Mouse (Mus musculus): ENCODE data around the gene Retsat. TPM values are rescaled to one million over a fixed set of nuclear protein-coding genes. Genes with fewer than 3 reads are reported as not detected.

Gene Retsat
- polyA plus RNA-seq, 1 experiment from 2014 or later: 7.4 TPM

DNA sequence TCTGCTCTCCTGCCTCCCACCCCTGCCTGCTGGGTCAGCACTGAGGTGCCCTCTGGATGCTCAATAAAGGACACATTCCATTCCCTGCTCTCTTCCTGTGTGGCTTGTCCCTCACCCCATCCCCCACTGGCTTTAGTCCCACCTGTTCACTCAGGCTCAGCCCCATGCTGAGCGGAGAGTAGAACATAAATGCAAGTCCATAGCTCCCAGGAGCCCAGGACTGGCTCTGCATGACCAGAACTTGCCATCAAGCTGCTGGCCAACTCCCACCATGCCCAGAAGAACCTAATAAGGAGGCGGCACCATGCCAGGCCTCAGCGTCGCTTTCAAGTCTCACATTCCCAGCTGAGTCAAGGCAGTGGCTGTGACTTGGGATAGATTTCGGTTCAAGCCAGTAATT is 35.4 kb upstream of the Retsat start:
- H3K4me1 ChIP-seq (replicated peaks; ENCODE audit: control insufficient read depth, insufficient read depth, low read length): no peaks in the 10 kb centered on the region
- no peaks in the 10 kb centered on the region for H3K9me3 ChIP-seq (ENCODE audit: control insufficient read depth, low read length)
- H3K9ac ChIP-seq (ENCODE audit: low read depth, low read length): no peak overlapping the region
- ATAC-seq (ENCODE audit: low FRiP score) (no peak), DNase-seq (ENCODE audit: low spot score) (no peak)
- WGBS: 70% methylated on average over 5 of the region's 5 CpGs
- no peak overlapping the region for H3K4me2 ChIP-seq (replicated peaks; ENCODE audit: low read depth, low read length)
- no peak overlapping the region for H3K27ac ChIP-seq (ENCODE audit: low read depth, low read length)
- H3K27me3 ChIP-seq (ENCODE audit: control insufficient read depth, insufficient read depth, low read length): no peaks in the 10 kb centered on the region
- H3K4me3 ChIP-seq (ENCODE audit: low read depth, low read length): no peak overlapping the region
- no peaks in the 10 kb centered on the region for H3K36me3 ChIP-seq (ENCODE audit: control insufficient read depth, insufficient read depth, low read length)

DNA sequence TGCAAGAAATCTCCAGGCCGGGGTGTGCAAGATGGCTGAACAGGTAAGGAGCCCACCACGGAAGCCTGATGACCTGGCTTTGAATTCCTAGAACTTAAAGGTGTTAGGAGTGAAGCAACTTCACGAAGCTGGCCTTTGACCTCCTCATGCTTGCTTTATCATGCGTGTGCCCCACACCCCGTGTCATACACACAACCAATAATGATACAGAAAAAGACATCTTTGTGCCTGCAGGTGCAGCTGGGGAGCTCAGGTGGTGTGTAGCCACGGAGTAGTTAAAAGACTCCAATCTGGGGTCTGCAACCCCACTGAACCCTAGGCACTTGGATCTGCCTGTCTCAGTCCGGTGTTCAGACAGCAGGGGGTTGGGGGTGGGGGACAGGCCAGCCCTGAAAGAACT is 32.8 kb upstream of the Retsat start:
- H3K27ac ChIP-seq (ENCODE audit: low read depth, low read length): no peak overlapping the region
- ATAC-seq (ENCODE audit: low FRiP score) (peak; percentile 28; the same call in 1 of the 2 replicates), DNase-seq (ENCODE audit: low spot score) (no peak)
- H3K4me2 ChIP-seq (replicated peaks; ENCODE audit: low read depth, low read length): no peak overlapping the region
- H3K36me3 ChIP-seq (ENCODE audit: control insufficient read depth, insufficient read depth, low read length): no peaks in the 10 kb centered on the region
- H3K4me3 ChIP-seq (ENCODE audit: low read depth, low read length): no peak overlapping the region
- H3K27me3 ChIP-seq (ENCODE audit: control insufficient read depth, insufficient read depth, low read length): no peaks in the 10 kb centered on the region
- H3K9ac ChIP-seq (ENCODE audit: low read depth, low read length): 0 out of 2 replicates have a peak overlapping the region, but pooled peaks have one; percentile 7
- 71% methylated on average over 7 of the region's 7 CpGs for WGBS
- no peaks in the 10 kb centered on the region for H3K9me3 ChIP-seq (ENCODE audit: control insufficient read depth, low read length)
- no peaks in the 10 kb centered on the region for H3K4me1 ChIP-seq (replicated peaks; ENCODE audit: control insufficient read depth, insufficient read depth, low read length)

DNA sequence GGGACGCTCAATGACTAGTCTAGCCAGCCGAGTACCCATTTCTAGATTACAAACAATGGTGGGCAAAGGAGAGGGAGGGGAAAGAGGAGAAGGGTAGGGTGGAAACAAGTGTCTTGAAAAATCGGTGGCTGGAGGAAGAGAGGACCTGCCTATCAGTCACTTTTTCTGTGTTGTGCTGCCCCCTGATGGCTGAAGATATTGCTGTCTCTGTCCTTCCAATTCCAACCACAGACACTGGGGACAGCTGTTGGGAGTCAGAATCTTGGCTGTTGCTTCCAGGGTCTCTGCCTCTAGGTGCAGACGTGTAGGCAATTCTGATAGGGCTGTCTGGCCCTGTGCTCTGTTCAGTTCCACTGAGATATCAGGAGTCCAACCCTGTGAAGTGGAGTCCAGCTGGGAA is 32.2 kb upstream of the Retsat start:
- Histone ChIP-seq H3K36me3 (ENCODE audit: control insufficient read depth, insufficient read depth, low read length) (no peaks in the 10 kb centered on the region), H3K4me1 (replicated peaks; ENCODE audit: control insufficient read depth, insufficient read depth, low read length) (no peaks in the 10 kb centered on the region), H3K4me2 (replicated peaks; ENCODE audit: low read depth, low read length) (no peak overlapping the region), H3K9me3 (ENCODE audit: control insufficient read depth, low read length) (no peaks in the 10 kb centered on the region), H3K4me3 (ENCODE audit: low read depth, low read length) (no peak overlapping the region), H3K27ac (ENCODE audit: low read depth, low read length) (no peak overlapping the region), H3K27me3 (ENCODE audit: control insufficient read depth, insufficient read depth, low read length) (no peaks in the 10 kb centered on the region), H3K9ac (ENCODE audit: low read depth, low read length) (0 out of 2 replicates have a peak overlapping the region, but pooled peaks have one; percentile 7)
- peak; percentile 89 for DNase-seq (ENCODE audit: low spot score)
- WGBS: 7% methylated on average over 4 of the region's 4 CpGs
- ATAC-seq (ENCODE audit: low FRiP score): peak; percentile 74

GRCm38 (mm10) chr6:72567508-72567907 is 30.8 kb upstream of the Retsat start:
- H3K9me3 ChIP-seq (ENCODE audit: control insufficient read depth, low read length): no peaks in the 10 kb centered on the region
- ATAC-seq (ENCODE audit: low FRiP score) (no peak), DNase-seq (ENCODE audit: low spot score) (no peak)
- no peaks in the 10 kb centered on the region for H3K27me3 ChIP-seq (ENCODE audit: control insufficient read depth, insufficient read depth, low read length)
- no peaks in the 10 kb centered on the region for H3K4me1 ChIP-seq (replicated peaks; ENCODE audit: control insufficient read depth, insufficient read depth, low read length)
- no peaks in the 10 kb centered on the region for H3K36me3 ChIP-seq (ENCODE audit: control insufficient read depth, insufficient read depth, low read length)
- 88% methylated on average over 5 of the region's 5 CpGs for WGBS
- no peak overlapping the region for H3K9ac ChIP-seq (ENCODE audit: low read depth, low read length)
- H3K4me2 ChIP-seq (replicated peaks; ENCODE audit: low read depth, low read length): no peak overlapping the region
- no peak overlapping the region for H3K4me3 ChIP-seq (ENCODE audit: low read depth, low read length)
- no peak overlapping the region for H3K27ac ChIP-seq (ENCODE audit: low read depth, low read length)

DNA sequence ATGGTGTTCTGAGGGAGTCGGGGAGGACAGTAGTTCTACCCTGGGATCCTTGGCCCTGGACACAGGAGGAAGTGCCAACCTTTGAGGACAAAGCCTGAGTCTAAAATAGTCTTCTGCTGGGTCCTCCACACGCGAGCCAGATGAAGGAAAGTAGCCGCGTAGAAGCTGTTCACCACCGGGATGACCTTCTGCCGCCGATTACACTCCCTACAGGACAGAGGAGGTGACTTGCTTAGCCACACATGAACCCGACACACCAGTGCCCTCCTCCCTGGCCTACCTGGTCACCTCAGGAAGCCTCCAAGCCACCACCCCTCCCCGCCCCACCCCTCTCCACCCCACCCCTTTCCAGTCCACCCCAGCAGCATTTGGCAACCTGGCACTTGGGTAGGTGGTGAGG is 29.5 kb upstream of the Retsat start:
- WGBS: 92% methylated on average over 10 of the region's 10 CpGs
- H3K4me3 ChIP-seq (ENCODE audit: low read depth, low read length): no peak overlapping the region
- DNase-seq (ENCODE audit: low spot score): no peak
- H3K9me3 ChIP-seq (ENCODE audit: control insufficient read depth, low read length): no peaks in the 10 kb centered on the region
- H3K4me1 ChIP-seq (replicated peaks; ENCODE audit: control insufficient read depth, insufficient read depth, low read length): no peaks in the 10 kb centered on the region
- H3K9ac ChIP-seq (ENCODE audit: low read depth, low read length): no peak overlapping the region
- no peak for ATAC-seq (ENCODE audit: low FRiP score)
- H3K27me3 ChIP-seq (ENCODE audit: control insufficient read depth, insufficient read depth, low read length): no peaks in the 10 kb centered on the region
- H3K36me3 ChIP-seq (ENCODE audit: control insufficient read depth, insufficient read depth, low read length): no peaks in the 10 kb centered on the region
- H3K27ac ChIP-seq (ENCODE audit: low read depth, low read length): no peak overlapping the region
- H3K4me2 ChIP-seq (replicated peaks; ENCODE audit: low read depth, low read length): no peak overlapping the region

DNA sequence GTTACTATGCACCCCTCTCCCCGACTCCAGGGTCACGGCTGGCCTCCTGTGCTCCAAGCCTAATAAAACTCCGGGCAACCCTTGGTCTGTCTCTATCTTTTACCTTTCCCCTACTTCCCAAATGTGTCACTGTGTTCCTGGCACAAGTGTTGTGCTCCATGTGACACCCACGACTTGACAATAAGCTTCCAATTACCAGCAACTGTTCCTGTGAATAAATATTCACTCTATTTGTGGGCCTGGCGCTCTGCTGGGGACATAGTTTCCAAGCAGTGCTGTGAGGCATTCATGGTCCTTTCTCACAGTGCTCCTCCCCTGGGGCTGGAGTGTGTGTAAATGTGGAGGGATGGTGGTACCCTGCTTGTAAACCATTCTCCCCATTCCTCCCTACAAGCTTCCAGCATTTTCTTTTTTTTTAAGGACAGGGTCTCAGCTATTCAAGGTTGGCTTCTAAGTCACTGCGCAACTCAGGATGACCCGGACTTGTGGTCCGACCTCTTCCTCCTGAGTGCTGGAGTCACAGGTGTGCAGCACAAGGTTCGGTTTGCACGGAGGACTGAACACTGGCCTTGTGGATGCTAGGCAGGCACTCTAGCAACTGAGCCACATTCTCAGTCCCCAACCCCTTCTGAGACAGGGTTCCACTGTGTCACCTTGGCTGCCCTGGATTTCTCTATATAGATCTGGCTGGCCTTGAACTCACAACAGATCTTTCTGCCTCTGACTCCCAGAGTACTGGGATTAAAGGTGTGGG is 27.5 kb upstream of the Retsat start:
- no peak overlapping the region for H3K4me2 ChIP-seq (replicated peaks; ENCODE audit: low read depth, low read length)
- no peak overlapping the region for H3K4me3 ChIP-seq (ENCODE audit: low read depth, low read length)
- DNase-seq (ENCODE audit: low spot score): no peak
- H3K4me1 ChIP-seq (replicated peaks; ENCODE audit: control insufficient read depth, insufficient read depth, low read length): no peaks in the 10 kb centered on the region
- no peak for ATAC-seq (ENCODE audit: low FRiP score)
- H3K36me3 ChIP-seq (ENCODE audit: control insufficient read depth, insufficient read depth, low read length): no peaks in the 10 kb centered on the region
- 91% methylated on average over 10 of the region's 10 CpGs for WGBS
- H3K9ac ChIP-seq (ENCODE audit: low read depth, low read length): no peak overlapping the region
- no peaks in the 10 kb centered on the region for H3K9me3 ChIP-seq (ENCODE audit: control insufficient read depth, low read length)
- no peak overlapping the region for H3K27ac ChIP-seq (ENCODE audit: low read depth, low read length)
- no peaks in the 10 kb centered on the region for H3K27me3 ChIP-seq (ENCODE audit: control insufficient read depth, insufficient read depth, low read length)

- H3K9me3 ChIP-seq (ENCODE audit: control insufficient read depth, low read length): no peaks in the 10 kb centered on the region
- no peaks in the 10 kb centered on the region for H3K27me3 ChIP-seq (ENCODE audit: control insufficient read depth, insufficient read depth, low read length)
- H3K9ac ChIP-seq (ENCODE audit: low read depth, low read length): no peak overlapping the region
- no peaks in the 10 kb centered on the region for H3K36me3 ChIP-seq (ENCODE audit: control insufficient read depth, insufficient read depth, low read length)
- no peaks in the 10 kb centered on the region for H3K4me1 ChIP-seq (replicated peaks; ENCODE audit: control insufficient read depth, insufficient read depth, low read length)
- DNase-seq (ENCODE audit: low spot score): no peak
- no peak for ATAC-seq (ENCODE audit: low FRiP score)
- WGBS: 46% methylated on average over 3 of the region's 3 CpGs
- no peak overlapping the region for H3K4me3 ChIP-seq (ENCODE audit: low read depth, low read length)
- H3K4me2 ChIP-seq (replicated peaks; ENCODE audit: low read depth, low read length): no peak overlapping the region
- no peak overlapping the region for H3K27ac ChIP-seq (ENCODE audit: low read depth, low read length)
Measured at GRCm38 (mm10) chr6:72571826-72572225, 26.4 kb upstream of the Retsat start.

DNA sequence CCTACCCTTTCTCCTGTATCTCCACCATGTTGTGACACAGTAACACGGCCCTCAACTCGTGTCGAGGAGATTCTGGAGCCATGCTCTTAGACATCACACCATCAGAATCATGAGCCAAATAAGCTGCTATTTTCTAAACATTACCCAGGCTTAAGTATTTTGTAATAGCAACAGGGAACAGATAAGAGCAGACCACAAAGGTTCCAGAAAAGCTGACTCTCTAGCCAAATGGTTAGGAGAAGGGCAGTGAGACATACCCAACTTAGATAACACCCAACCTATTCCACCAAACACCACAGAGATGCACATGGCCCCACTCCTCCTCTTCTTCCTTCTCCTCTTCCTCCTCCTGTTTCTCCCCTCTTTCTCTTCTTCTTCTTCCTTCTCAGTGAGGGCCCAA is 22.2 kb upstream of the Retsat start:
- no peaks in the 10 kb centered on the region for H3K27me3 ChIP-seq (ENCODE audit: control insufficient read depth, insufficient read depth, low read length)
- DNase-seq (ENCODE audit: low spot score) (no peak), ATAC-seq (ENCODE audit: low FRiP score) (no peak)
- H3K36me3 ChIP-seq (ENCODE audit: control insufficient read depth, insufficient read depth, low read length): no peaks in the 10 kb centered on the region
- no peaks in the 10 kb centered on the region for H3K9me3 ChIP-seq (ENCODE audit: control insufficient read depth, low read length)
- no peaks in the 10 kb centered on the region for H3K4me1 ChIP-seq (replicated peaks; ENCODE audit: control insufficient read depth, insufficient read depth, low read length)
- 94% methylated on average over 3 of the region's 3 CpGs for WGBS
- H3K4me2 ChIP-seq (replicated peaks; ENCODE audit: low read depth, low read length): no peak overlapping the region
- H3K27ac ChIP-seq (ENCODE audit: low read depth, low read length): no peak overlapping the region
- no peak overlapping the region for H3K9ac ChIP-seq (ENCODE audit: low read depth, low read length)
- no peak overlapping the region for H3K4me3 ChIP-seq (ENCODE audit: low read depth, low read length)

GRCm38 (mm10) chr6:72581625-72582382 is 16.5 kb upstream of the Retsat start:
- Histone ChIP-seq H3K9ac (ENCODE audit: low read depth, low read length) (no peak overlapping the region), H3K4me1 (replicated peaks; ENCODE audit: control insufficient read depth, insufficient read depth, low read length) (no peaks in the 10 kb centered on the region), H3K4me2 (replicated peaks; ENCODE audit: low read depth, low read length) (no peak overlapping the region), H3K9me3 (ENCODE audit: control insufficient read depth, low read length) (no peaks in the 10 kb centered on the region), H3K4me3 (ENCODE audit: low read depth, low read length) (no peak overlapping the region), H3K36me3 (ENCODE audit: control insufficient read depth, insufficient read depth, low read length) (no peaks in the 10 kb centered on the region), H3K27me3 (ENCODE audit: control insufficient read depth, insufficient read depth, low read length) (no peaks in the 10 kb centered on the region), H3K27ac (ENCODE audit: low read depth, low read length) (no peak overlapping the region)
- ATAC-seq (ENCODE audit: low FRiP score) (no peak), DNase-seq (ENCODE audit: low spot score) (no peak)
- 78% methylated on average over 11 of the region's 11 CpGs for WGBS
